Mouse (Mus musculus) urinary bladder, postnatal 36 days (tissue): ENCODE measurements at regions not wholly inside any gene's neighbourhood (a gene's known extent, or its start where the extent isn't known, plus 50 kb on each side); places are given as distances from the start of the nearest gene placed in this dataset.
"Not testable (repeated sequence)": the region's sequence is repeated elsewhere in the genome, so short reads cannot be mapped to it uniquely, and the experiment has no call there.

Source experiments
- DNase-seq, 2 experiments: peaks; one replicate each; pipeline ENCODE4 v3.0.0; 2022; ENCODE audit warnings: low spot score in 2 of 2, mixed read lengths in 1 of 2

GRCm38 (mm10) chr2:48315306-48315705, 498.6 kb upstream of the Acvr2a start:
- DNase-seq, result no peak

GRCm38 (mm10) chr2:48316180-48316889, 497.6 kb upstream of the Acvr2a start:
- DNase-seq, result no peak

- no peak for DNase-seq
Observed at GRCm38 (mm10) chr2:48317821-48318220, 496.1 kb upstream of the Acvr2a start.

- DNase-seq, result no peak
Observed at GRCm38 (mm10) chr2:48318384-48319030, 495.4 kb upstream of the Acvr2a start.

- DNase-seq, result no peak
Observed at GRCm38 (mm10) chr2:48321471-48321870, 492.4 kb upstream of the Acvr2a start.

GRCm38 (mm10) chr2:48322278-48322677, 491.6 kb upstream of the Acvr2a start:
- DNase-seq, result no peak

GRCm38 (mm10) chr2:48328204-48328603, 485.7 kb upstream of the Acvr2a start:
- DNase-seq, result no peak

- no peak for DNase-seq
Observed at GRCm38 (mm10) chr2:48332783-48333182, 481.1 kb upstream of the Acvr2a start.

- DNase-seq, result no peak
Observed at GRCm38 (mm10) chr2:48348021-48348420, 465.9 kb upstream of the Acvr2a start.

GRCm38 (mm10) chr2:48349794-48350193, 464.1 kb upstream of the Acvr2a start:
- DNase-seq, result no peak

GRCm38 (mm10) chr2:48350206-48350605, 463.7 kb upstream of the Acvr2a start:
- DNase-seq, result no peak

GRCm38 (mm10) chr2:48371572-48371971, 442.3 kb upstream of the Acvr2a start:
- DNase-seq, result not testable (repeated sequence)

- no peak for DNase-seq
Observed at GRCm38 (mm10) chr2:48373086-48373485, 440.8 kb upstream of the Acvr2a start.

GRCm38 (mm10) chr2:48374302-48374701, 439.6 kb upstream of the Acvr2a start:
- DNase-seq, result no peak

GRCm38 (mm10) chr2:48378160-48378559, 435.7 kb upstream of the Acvr2a start:
- no peak for DNase-seq

GRCm38 (mm10) chr2:48378749-48379148, 435.2 kb upstream of the Acvr2a start:
- DNase-seq, result no peak

- DNase-seq, result no peak
Observed at GRCm38 (mm10) chr2:48380140-48380539, 433.8 kb upstream of the Acvr2a start.

GRCm38 (mm10) chr2:48380786-48381185, 433.1 kb upstream of the Acvr2a start:
- DNase-seq, result no peak

GRCm38 (mm10) chr2:48381481-48382075, 432.3 kb upstream of the Acvr2a start:
- DNase-seq, result no peak

GRCm38 (mm10) chr2:48398504-48398903, 415.4 kb upstream of the Acvr2a start:
- no peak for DNase-seq

GRCm38 (mm10) chr2:48399191-48399590, 414.7 kb upstream of the Acvr2a start:
- DNase-seq, result no peak

GRCm38 (mm10) chr2:48402813-48403212, 411.1 kb upstream of the Acvr2a start:
- DNase-seq, result no peak

GRCm38 (mm10) chr2:48404460-48404859, 409.4 kb upstream of the Acvr2a start:
- no peak for DNase-seq
